Mouse (Mus musculus): Measurements from ENCODE around the gene C1qb. TPM values are rescaled to one million over a fixed set of nuclear protein-coding genes. Genes with fewer than 3 reads are reported as not detected.

C1qb gene
- total RNA-seq (2021): 10 to 100 TPM; 15.3 to 17.2 TPM

DNA sequence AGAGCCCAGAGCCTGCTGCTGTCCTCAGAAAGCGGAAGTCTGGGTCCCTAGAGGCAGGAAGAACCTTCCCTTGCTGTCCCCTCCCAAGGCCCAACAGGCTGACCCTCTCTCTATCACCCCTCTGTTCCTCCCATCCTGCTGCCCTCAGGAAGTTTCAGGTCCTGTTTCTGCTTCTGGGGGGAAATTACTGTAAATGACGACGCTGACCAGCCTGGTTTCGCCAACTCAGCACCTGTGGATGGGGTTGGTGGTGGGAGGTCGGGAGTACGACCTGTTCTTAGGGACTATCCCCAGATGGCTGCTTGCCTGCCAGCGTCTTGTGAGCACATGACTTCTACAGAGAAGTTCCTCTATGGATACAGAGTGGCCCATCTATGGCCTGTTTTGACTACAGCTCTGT is at the start of gene C1qb:
Gene C1qb (minus strand): TSS at position 87 of the 400 bp plus-strand sequence.
- intact Hi-C loops (cut with DNase I): no loop called here
- DNase-seq: no peak

DNA sequence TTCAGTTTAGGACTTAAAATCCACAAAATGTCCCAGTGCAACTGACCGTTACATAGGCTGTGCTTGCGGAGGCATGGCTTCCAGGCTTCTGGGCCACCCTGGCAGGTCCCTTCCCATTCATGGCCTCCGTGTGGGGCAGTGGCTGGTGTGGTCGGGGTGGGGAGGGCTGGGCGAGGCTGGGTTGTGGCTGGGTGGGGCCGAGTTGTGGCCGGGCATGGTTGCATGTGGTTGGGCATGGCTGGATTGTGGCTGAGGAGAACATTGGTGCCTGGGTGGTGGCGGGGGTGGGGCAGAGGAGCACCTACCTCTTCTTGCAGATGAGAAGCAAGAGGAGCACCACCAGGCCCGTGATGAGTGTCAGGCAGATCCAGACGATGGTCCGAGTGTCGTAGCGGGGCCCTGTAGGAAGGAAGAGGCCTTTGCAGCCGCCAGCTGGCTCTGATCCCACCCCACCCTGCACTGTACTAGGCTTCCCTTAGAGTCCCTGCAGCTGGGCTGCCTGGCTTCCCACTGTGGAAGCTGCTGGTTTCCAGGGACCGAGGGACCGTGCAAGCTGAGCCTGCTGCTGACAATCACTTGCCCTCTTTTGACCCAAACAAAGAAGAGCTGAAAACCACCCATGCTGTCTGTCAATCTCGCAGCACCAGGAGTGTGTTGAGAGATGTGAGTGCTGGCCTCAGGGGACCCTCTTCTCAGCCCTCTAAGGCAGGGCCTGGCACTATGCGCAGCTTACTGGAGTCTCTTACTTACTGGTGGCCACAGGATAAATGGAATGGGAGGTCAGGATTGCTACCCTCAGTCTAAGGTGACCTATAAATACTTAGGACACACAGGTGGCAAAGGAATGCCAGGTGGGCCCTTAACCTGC is 49.0 kb upstream of the C1qb start:
- DNase-seq: no peak
- intact Hi-C loops (cut with DNase I): no loop called here

DNA sequence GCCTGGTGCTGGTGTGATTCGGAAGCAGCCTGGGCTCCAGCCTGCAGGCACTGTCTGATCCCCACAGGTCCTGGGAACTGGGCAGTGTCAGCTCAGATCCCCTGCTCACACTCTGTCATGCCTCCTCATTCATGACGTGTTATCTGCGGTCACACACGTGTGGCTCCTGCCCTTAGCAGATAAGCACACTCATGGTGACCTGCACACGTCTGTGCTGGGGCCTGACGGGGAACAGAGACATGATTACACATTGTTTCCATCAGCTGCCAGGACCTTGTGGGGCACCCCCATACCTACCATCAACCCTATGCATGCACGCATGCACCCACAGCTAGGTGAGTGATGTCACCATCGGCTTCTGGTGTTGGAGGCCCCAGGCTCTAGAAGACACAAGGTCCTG is 44.5 kb upstream of the C1qb start:
- no peak for DNase-seq
- intact Hi-C loops (cut with DNase I): no loop called here

DNA sequence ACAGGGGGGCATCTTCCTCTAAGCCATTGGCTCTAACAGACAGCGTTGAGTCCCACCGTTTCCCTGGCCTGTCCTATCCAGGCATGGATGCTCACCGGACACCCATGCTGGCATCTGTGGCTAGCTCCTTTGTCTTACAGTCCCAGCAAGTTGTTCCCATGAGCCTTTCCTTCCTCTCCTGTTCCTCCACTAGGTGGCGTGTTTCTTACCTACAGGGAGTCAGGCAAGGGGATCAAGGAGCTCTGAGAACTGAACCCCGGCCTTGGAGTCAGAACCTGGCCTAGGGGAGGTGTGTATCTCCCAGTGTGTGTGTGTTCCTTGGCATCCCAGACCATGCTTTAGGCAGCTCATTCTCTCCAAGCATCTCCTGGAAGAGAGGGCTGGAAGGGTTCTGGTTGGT is 42.9 kb upstream of the C1qb start:
- DNase-seq: no peak
- intact Hi-C loops (cut with DNase I): no loop called here

DNA sequence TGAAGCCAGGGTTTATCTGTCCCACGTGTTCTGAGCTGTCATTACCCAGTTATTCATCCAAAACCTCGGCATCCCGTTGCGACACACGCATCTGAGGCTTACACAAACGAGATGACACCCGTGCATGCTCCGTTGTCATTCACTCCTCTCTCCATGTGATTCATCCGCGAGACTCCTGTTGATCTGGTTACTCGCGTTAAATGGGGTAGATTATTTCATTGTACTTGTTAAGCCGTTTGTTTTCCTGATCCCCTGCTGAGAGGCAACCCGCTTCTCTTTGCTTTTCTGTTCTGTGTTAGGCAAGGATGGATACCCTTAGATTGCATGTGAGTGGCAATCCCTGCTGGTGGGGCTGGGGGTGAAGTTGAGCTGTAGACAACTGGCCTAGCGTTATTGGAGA is 39.8 kb upstream of the C1qb start:
- DNase-seq: no peak
- intact Hi-C loops (cut with DNase I): no loop called here

DNA sequence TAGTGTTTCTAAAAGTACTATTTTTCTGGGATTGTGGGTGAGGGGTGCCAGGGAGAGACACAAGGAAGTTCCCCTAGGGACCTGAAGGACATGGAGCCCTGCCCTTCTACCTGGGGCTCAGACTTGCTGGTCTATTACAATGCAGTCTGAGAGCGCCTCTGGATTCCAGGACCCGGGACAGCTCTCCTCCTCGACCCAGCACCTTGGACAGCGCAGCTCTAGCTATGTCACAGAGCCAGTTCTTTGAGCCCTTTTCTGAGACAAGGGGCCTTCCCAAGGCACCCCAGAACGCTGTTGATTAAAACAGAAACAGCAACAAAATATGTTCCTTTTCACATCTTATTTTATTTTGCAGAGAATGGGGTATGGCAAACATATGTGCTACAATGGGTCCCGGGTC is 38.5 kb upstream of the C1qb start:
- DNase-seq: no peak
- intact Hi-C loops (cut with DNase I): no loop called here

DNA sequence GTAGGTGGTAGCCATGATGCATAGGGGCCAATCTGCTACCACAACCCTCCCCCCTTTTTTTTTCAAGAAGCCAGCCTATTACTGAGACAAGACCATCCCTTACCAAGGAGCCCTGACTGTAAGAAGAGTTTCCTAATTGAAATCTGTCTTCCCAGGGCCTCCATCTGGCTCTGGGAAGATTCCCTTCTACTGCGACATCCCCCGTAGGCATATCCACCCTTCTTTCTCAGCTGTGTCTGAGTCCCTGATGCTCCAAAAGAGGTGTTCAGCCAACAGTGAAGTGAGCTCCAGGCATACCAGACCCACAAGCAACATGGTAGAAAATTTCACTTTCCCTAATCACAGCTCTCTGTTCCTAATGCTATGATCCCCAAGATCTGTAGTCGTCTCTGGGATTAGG is 33.5 kb upstream of the C1qb start:
- intact Hi-C loops (cut with DNase I): no loop called here
- DNase-seq: no peak

DNA sequence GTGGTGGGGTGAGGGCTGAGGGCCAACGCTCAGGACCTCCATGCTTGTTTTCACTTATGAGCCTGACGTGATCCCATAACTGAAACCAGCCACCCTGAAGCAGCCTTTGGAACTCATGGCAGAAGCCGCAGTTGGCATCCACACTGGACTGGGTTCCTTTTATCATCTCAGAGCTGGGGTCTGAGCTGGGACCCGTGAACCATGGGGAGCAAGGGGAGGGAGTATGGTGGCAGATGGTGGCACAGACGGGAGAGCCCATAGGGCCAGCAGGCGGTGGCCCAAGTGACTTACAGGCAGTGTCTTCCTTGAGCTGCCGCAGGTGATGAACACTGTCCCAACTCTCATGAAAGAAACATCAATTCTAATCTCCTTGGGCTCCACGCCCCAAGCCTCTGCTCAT is 32.8 kb upstream of the C1qb start:
- peak; percentile 51 for DNase-seq
- intact Hi-C loops (cut with DNase I): no loop called here

DNA sequence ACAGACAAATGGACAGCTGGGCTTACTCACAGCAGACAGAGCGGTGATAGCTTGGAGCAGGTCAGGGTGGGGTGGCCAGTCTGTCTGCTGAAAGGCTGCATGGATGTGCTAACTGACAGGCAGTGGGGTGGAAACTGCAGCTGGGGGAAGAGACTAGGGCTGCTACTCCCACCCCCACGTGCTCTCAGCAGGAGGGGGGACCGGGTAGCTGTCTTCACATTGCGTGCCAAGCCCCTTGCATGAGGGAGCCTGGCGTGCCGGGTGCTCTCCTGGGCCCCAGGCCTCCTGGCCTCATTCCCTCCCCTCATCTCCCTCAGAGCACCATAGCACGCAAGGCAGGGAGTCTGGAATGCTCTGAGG is 31.2 kb upstream of the C1qb start:
- intact Hi-C loops (cut with DNase I): no loop called here
- peak; percentile 55 for DNase-seq

DNA sequence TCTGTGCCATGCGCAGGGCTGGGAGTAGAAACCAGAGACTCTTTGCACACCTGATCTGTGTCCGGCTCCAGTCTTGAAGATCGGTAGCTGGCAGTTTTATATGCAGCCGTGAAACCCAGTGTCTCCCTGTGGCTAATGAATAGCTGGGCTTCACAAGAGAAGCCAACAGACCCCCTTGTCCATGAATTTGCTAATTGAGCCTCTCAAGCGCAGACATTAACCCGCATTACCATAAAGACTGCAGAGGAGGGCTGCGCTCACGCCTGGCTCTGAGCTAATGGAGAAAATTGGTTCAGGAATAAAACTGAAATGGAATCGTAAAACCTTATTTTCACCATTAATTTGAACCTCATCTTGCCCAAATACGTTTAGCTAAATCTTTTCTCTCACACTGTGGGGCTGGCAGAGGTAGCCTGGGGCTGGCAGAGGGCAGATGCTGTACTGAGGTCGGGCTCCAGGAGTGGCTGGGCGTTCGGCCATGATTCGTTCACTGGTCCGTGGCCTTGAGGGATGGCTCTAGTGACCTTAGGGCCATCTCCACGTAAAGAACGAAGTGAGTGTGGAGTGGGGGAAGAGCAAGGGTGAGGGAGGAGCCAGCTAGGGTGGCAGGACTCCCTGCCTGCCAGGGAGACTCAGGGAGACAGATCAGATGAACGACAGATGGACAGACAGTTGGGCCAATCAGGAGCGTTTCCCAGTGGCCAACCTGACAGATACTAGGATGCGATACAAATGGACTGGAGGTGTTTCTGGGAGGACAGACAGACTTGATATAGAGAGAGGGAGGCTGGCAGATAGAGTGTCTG is 30.6 kb upstream of the C1qb start:
- intact Hi-C loops (cut with DNase I): no loop called here
- peak; percentile 81 for DNase-seq

DNA sequence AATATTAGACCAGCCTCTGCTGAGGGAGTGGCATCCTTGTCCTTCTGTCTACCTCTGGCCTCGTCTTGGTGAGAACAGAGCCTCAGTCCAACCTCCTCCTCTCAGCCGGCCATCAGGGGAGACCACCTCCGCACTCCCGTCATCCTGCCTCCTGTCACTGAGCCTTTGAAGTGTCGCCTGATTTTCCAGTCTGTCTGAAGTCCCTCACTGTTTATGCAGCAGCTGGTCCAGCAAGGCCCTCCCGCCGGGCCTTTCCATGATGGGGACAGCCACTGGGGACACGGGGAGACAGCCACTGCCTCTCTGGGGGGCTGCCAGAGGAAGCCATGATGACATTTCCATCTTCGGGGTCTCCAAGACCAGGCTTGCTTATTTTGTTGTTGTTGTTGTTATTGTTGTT is 26.9 kb upstream of the C1qb start:
- intact Hi-C loops (cut with DNase I): no loop called here
- peak; percentile 43 for DNase-seq

DNA sequence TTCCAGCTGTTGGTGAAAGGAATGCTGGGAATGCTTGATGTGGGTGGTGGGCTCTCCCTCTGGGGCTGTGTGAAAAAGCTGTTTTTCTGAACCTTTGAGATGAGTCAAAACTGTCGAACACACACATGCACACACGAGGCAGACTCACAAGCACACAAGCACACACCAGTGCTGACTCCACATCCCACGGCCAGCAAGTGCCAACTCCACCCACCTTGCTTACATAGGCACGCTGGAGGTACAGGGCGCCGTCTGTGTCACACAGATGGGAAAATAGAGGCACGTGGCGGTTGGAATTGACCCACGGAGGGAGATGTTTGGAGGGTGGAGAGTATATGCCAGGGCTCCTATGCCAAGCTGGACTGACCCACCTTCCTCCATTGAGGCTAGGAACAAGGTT is 25.8 kb upstream of the C1qb start:
- DNase-seq: no peak
- intact Hi-C loops (cut with DNase I): no loop called here

DNA sequence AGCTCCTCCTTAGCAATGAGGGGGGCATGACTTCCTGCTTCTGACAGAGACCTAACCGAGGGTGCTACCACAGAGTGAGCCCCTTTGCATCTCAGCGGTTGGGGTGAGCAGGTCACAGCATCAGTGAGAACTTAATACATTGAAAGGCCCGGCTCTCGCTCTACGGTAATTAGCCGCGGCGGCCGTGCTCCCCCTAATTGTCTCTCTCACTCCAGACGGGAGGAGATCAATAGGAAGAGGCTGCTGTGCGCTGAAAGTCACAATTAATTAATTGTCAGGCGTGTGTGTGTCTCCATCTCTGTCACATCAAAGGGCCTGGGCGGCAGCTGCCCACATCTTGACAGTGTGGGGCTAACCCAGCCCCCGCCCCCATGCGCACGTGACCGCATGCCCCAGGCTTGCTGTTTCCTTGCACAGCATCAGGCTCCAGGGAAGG is 25.2 kb upstream of the C1qb start:
- intact Hi-C loops (cut with DNase I): no loop called here
- DNase-seq: no peak

DNA sequence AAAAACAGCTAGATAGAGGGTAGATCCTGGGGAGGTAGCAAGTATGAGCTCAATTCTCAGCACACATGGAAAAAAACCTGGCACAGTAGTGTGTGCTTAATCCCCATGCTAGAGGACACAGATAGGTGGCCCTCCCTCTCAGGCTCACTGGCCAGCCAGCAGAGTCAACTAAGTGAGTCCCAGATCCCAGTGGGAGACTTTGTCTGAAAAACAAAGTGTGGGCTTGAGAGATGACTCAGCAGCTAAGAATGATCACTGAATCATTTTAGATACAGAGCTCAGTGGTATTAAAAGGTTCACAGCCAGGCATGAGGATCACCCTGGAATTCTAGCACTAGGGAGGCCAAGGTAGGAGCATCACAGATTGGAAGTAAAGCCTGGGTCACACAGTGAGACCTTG is 21.8 kb upstream of the C1qb start:
- intact Hi-C loops (cut with DNase I): loop anchor here (5.0 kb wide), 1 partner anchor 74 kb away; no protein-coding TSS in a partner anchor
- no peak for DNase-seq

DNA sequence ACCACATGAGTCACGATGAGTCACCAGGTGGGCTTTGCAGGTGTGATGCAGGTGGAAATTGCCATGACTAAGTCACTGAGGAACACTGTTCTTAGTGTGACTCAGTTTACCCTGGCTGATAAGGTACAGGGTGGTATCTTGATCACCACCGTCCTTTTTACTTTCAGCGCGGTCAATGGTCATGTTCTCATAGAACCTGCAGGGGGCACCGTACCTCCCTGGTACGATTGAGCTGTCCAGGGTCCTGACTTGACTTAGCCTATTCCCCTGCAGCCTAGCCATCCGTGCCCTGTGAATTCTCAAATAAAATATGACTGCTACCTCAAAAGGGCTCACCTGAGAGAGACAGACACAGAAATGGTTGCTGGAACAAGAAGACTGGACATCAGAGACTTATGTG is 21.0 kb upstream of the C1qb start:
- DNase-seq: peak; percentile 58
- intact Hi-C loops (cut with DNase I): loop anchor here (5.0 kb wide), 1 partner anchor 75 kb away; no protein-coding TSS in a partner anchor

DNA sequence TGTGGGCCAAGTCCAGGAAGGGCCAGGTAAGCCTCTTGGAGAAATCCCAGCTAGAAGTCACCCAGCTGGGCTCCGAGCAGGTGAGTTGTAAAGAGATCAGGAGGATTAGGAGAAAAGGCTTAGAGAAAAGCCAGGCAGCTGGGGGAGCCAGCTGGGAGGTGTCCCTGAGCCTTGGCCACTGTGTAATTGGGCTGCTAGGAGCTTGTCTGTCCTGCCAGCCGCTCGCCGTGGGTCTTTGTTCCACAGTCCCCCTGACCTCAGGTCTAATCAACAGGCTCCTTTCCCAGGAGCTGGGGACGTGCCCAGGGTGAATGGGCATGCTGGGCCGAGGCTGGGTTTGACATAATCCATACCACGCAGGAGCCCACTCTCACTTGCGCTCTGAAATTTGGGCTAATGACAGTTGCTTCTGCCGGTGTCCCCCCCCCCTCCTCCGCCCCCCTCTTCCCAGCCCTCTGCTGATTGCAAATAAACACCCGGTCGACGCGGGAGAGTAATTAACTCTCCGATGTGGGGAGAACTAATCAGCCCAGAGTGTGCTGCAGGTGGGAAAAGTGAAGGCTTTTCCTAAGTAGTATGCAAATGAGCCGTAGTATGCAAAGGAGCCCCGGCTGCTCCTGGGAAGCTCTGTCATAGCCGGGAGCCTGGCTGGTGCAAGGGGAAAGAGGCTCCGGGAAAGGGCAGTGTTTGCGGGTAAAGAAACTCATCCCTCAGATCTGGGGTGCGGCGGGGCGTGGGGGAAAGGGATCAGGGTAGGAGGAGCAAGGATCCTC is 19.0 kb upstream of the C1qb start:
- DNase-seq: peak; percentile 56
- intact Hi-C loops (cut with DNase I): loop anchor here (5.0 kb wide), 1 partner anchor 77 kb away; no protein-coding TSS in a partner anchor

DNA sequence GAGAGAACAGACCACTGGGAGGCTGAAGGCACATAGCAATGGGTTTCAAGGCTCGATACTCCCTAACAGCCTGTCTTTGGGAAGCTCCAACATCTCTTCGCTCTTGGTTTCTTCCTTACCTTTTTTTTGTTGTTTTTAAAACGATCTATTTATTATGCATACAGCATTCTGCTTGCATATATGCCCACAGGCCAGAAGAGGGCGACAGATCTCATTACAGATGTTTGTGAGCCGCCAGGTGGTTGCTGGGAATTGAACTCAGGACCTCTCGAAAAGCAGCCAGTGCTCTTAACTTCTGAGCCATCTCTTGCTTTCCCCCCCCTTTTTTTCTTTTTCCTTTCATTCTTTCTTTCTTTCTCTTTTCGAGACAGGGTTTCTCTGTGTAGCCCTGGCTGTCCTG is 13.2 kb upstream of the C1qb start:
- DNase-seq: no peak
- intact Hi-C loops (cut with DNase I): loop anchor here (10.0 kb wide), 1 partner anchor 406 kb away; no protein-coding TSS in a partner anchor

DNA sequence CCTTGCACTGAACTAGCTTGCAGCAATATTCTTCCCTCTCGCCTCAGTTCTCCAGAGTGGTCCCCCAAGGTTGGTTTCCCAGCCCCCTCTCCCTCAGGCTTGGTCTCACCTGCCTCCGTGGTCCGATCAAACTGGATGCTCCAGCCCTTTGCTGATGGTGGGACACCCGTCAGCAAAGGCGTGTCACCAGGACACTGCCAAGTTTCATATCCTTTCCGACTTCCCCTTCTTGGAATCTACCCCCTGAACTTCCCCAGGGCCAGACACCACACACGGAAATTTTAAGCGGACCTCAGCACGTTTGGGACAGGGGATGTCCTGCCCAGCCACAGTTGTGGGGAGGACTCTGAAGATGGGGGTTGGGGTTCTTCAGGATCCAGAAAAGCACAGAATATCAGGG is 12.7 kb upstream of the C1qb start, which contains the start of gene C1qa:
Gene C1qa (minus strand): TSS at position 167 of the 400 bp plus-strand sequence.
- intact Hi-C loops (cut with DNase I): loop anchor here (10.0 kb wide), 1 partner anchor 406 kb away; no protein-coding TSS in a partner anchor
- no peak for DNase-seq

DNA sequence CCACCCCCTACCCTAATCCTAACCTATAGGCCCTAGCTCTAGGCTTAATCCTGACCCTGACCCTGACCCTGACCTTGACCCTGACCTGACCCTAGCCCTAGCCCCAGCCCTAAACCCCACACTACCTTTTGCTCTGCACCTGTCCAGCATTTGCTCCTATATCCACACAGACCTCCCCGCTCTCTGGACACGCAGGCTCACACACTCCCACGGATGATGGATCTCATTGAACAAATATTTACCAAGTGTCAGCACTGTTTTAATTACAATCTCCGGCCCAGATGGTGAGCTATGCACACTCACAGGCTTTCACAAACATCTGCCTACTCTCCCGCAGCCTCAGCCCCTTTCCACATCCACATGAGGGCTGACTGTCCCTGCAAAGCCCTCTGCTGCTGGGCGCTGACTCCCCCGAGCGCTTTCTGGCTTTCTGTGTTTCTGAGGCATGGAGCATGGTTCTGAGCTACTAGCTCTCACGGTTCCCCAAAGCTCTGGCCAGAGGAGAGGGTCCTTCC is 12.2 kb upstream of the C1qb start:
- DNase-seq: no peak
- intact Hi-C loops (cut with DNase I): loop anchor here (10.0 kb wide), 1 partner anchor 407 kb away; no protein-coding TSS in a partner anchor

DNA sequence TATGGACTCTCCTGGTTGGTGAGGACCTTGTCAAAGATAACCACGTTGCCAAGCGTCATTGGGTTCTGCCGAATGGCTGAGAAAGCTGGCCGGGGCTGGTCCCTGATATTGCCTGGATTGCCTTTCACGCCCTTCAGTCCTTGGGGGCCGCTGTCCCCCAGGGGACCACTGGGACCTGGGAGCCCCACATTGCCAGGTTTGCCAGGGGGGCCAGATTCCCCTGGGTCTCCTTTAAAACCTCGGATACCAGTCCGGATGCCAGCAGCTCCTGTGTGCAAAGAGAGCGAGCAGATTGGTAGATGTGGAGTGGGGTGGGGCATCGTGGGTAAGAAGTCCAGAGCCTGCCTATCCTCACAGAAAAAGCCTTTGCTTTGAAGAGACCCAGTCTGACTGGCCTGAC is 10.5 kb upstream of the C1qb start:
- intact Hi-C loops (cut with DNase I): loop anchor here (10.0 kb wide), 1 partner anchor 408 kb away; no protein-coding TSS in a partner anchor
- DNase-seq: no peak
